Mouse (Mus musculus) induced T-regulatory cell, adult 2 months (primary cell): ENCODE data around the gene Aff4.
A peak's percentile ranks its signal among the peaks of the same experiment; 100 is the strongest.

ENCODE experiments used
- DNase-seq: peaks from one replicate; pipeline ENCODE4 v3.0.0-alpha.2; 2012; ENCODE audit warnings: low read depth

Aff4 gene

GRCm38 (mm10) chr11:53427993-53428715 lies 77.5 kb downstream of the Aff4 start:
- DNase-seq = no peak

- no peak for DNase-seq
Measured at GRCm38 (mm10) chr11:53428716-53429057, 78.1 kb downstream of the Aff4 start.

- DNase-seq = peak; percentile 29
Measured at GRCm38 (mm10) chr11:53429182-53429581, 78.5 kb downstream of the Aff4 start.

GRCm38 (mm10) chr11:53430300-53430669 lies 79.7 kb downstream of the Aff4 start:
- no peak for DNase-seq

- peak; percentile 100 for DNase-seq
Measured at GRCm38 (mm10) chr11:53430670-53431346, 80.2 kb downstream of the Aff4 start, which contains the start of the genes Uqcrq and Gdf9. Gene Uqcrq (minus strand): TSS chr11:53430831. Gene Gdf9 (plus strand): TSS chr11:53431023.

DNA sequence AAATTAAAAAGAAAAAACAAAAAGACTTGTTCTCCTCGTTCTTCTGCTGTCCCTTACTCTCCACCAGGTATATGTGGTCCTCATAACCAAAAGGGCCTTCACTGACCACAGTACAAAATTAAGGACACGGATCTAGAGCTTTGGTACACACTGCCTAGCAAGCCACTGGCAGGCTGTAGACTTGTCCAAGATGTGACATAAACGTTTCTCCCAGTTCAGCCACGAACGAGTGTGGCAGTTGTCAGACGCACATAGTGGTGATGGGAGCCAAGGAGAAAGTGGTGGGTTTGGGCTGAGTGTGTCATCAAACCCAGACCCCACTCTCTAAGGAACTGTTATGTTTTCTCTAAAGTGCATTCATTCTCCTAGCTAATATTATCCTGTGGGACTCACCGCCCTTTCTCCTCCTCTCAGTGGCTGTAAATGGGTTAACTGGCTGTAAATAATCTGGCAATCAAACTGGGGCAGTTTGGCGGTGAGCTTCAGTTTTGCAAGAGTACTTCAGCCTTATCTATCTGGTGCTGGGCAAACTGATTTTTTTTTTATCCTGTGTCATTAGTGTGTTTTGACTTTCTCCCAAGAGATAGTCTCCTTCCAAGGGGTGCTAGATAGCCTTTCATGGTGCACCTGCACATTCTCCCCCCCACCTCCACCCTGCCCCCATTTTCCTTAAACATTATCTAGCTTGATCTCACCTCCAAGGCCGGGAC lies 80.9 kb downstream of the Aff4 start:
- DNase-seq = no peak

DNA sequence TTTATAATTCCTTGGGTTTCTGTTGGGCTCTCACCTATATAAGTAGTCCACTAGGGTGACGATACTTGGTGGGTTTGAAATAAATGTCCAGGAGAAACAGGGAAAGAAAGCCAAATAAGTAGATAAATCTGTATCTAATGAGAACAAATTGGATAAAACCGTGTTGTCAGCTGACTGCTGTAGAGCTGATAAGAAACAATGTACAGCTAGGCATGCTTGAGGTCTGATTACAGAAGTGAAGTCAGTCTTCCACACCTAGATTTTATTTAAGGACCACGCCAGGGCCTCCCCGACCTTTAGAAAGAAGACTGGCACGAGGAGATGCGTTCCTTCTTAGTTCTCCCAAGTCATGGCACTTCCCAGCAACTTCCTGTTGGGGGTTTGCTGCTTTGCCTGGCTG lies 82.4 kb downstream of the Aff4 start:
- DNase-seq = no peak

DNA sequence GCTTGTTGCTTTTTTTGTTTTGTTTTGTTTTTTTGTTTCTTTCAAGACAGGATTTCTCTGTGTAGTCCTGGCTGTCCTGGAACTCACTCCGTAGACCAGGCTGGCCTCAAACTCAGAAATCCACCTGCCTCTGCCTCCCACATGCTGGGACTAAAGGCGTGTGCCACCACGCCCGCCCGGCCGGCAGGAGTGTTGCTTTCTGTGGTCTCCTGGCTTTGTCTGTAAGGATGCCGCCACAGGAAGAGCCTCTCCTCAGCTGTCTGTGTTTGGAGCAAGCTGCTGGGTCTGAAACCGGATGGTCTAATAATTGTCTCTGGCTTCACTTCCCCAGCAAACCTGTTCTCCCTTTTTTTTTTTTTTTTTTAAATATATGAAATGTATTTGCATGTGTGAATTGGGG lies 84.9 kb downstream of the Aff4 start:
- no peak for DNase-seq

DNA sequence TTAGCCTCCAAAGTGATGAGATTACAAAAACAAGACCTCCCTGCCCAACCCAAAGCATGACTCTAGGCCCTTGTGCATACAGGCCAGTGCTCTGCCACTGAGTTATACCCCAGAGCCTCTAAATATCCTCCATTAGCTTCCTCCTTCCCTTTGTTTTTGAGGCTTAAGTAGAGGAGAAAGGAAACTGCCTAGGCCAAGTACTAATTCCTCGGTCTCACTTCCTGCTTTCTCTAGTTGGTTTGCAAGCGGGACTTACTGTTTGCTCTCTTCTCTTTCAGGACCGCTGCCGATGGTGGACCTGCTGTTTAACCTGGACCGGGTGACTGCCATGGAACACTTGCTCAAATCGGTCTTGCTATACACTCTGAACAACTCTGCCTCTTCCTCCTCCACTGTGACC lies 85.7 kb downstream of the Aff4 start:
- no peak for DNase-seq

- DNase-seq = peak; percentile 43
Measured at GRCm38 (mm10) chr11:53441921-53442320, 91.3 kb downstream of the Aff4 start.

DNA sequence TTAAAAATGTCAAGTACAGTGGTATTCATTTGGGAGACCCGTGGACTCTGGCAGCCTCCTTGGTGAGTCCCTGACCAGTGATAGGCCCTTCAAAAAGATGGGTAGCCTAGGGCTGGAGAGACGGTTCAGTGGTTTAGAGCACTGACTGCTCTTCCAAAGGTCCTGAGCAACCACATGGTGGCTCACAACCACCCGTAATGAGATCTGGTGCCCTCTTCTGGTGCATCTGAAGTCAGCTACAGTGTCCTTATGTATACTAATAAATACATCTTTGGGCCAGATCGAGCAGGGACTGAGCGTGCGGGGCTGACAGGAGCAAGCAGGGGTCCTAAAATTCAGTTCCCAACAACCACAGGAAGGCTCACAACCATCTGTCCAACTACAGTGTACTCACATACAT lies 93.2 kb downstream of the Aff4 start:
- peak; percentile 46 for DNase-seq

- DNase-seq = no peak
Measured at GRCm38 (mm10) chr11:53445562-53445961, 94.9 kb downstream of the Aff4 start.

- no peak for DNase-seq
Measured at GRCm38 (mm10) chr11:53446183-53446582, 95.5 kb downstream of the Aff4 start.

DNA sequence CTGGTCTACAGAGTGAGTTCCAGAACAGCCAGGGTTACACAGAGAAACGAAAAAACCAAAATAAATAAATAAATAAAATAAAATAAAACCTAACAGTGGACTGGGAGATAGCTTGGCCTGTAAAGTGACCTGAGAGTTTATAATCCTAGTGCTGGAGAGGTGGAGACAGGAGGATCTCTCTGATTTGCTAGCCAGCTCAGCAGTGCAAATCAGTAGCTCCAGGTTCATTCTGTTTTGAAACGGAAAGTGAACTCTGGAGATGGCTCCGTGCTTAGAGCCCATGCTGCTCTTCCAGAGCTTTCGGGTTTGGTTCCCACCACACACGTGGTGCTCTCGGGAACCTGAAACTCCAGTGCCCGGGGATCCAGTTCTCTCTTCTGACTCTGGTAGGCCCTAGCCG lies 97.4 kb downstream of the Aff4 start:
- no peak for DNase-seq

GRCm38 (mm10) chr11:53448529-53448928 lies 97.9 kb downstream of the Aff4 start:
- no peak for DNase-seq

DNA sequence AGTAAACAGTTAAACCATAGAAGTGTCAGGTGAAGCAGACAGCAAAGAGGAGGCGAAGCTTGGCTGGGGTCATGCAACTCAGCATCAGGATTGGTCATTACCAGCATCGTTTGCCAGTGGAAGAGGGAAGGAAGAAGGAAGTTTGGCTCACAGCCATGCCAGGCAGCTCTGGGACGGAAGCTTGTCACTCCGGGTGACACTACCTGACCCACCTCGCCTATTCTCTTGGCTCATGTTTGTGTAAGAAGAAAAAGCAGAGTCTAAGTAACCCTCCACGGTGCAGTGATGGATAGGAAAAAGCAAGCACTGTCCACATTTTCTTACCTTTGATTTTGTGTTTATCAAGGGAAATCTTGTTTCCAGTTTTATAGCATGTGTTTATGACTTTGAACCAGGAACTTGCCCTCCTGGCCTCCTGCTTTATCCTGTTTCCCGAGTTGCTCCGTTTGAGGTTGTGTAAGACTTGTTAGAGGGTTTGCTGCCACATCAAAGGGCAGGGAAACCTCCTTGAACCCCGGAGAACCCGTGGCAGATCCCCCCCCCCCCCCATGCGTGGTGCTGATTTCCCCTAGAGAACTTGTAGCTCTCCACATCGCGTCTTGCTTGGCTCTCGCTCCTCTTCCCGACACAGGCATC lies 99.6 kb downstream of the Aff4 start:
- no peak for DNase-seq

DNA sequence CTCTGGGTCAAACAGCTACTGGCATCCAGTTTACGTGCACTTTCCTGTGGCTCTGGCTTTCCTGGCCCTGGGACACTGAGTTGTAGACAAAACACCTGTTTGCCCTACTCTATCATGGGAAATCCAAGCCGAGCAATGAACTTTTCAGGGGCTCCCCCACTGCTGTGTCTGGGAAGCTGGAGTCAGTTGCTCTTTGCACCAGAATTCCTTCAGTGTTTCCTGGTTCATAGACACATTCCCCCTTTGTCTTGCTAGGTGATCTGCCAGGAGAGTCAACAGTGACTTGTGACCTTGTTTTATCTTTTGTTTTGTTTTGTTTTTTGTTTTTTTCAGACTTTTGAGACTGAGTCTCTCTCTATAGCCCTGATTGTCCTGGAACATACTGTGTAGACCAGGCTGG lies 100.7 kb downstream of the Aff4 start:
- no peak for DNase-seq

DNA sequence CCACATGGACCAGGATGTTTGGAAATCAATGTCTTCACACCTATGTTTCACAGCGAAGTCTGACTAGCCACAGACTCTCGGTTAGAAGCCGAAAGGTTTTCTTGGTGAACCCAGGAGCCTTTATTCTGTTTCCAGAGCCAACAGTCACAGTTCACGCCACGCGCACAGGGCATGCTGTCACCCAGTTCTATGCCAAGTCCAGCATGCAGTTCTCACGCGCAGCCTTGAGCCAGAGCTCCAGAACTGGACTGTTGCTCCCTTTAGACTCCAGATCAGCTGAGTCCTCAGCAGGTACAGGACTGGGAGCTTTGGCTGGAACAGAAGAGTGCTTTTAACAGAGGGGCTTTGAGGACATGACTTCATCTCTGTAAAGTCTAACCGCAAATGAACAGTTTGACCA lies 101.8 kb downstream of the Aff4 start:
- no peak for DNase-seq

- no peak for DNase-seq
Measured at GRCm38 (mm10) chr11:53453031-53453430, 102.4 kb downstream of the Aff4 start.

DNA sequence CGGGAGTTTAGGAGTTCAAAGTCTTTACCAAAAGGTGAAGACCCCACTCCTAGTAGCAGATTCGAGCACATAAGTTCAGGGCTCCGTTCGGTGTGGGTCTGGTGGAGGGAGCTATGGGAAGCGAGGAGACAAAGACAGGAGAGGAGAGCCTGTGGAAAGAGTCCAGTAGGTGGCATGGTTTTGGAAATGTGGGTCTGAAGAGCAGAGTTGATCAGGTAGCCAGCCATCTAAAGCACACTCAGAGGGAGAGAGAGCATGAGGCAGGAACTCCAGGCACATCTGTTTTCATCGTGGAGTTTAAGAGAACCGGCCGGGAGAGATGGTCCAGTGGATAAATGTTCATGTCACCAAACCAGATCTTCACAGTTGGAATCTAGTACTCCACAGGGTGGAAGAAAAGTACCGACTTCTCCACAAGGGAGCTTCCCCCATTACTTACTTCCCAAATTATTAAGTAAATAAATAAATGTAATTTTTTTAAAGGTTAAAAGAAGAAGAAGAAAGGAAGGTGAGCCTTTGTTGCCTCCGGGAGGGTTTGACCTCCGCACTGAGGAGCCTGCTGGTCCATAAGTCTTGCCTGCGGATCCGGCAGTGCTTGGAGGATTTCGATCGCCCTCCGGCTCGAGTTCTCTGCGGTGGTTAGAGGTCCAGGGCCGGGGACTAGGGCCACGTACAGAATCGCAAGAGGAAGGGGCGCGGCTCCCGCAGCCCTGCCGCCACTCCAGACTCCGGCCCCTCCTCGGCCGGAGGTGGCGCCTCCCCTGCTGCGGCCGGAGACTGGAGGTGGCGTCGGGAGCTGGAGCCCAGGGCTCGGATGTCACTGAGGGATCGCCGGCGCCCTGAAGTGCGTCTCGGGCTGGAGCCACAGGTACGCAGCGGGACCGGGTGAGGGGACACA lies 106.1 kb downstream of the Aff4 start, which contains the start of the genes Gm10447 and Shroom1:
TSS of gene Gm10447 (minus strand) at position 637 of the 898 bp plus-strand sequence.
TSS of gene Shroom1 (plus strand) at position 732 of the 898 bp plus-strand sequence.
- DNase-seq = no peak

DNA sequence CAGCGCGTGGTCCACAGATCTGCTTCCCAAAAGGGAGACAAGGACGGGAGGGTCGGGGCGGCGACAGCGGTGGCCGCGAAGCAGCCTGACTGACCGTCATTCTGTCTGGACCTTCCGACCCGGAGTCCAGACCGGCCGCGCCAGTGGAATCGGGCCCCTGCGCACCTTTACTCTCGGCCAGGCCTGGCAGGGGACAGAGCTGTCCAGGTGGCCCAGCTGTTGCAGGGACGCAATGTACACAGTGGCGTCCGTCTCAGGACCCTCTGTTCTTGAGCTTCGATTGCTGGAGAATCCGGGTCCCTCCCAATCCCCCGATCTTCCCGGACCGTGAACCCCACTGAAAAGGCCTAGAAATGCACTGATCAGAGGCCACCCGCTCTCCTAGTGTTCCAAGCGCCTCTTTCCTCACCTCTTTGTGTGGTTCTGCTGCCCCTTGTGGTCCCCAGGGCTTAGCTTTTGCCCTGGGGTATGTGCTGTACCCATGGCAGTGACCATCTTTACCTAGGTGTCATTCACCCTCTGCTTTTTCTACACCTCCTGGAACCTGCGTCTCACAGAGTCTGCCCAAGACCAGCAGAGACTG lies 106.8 kb downstream of the Aff4 start:
- no peak for DNase-seq
